In genomic region chr6:99175377-99175776, GRCm38 (mm10) we compare ENCODE assay signal across 11 mouse cellular contexts.
DNase-seq lines count a peak whose midpoint lies in the region; ATAC-seq lines count a peak whose summit lies in the region.
"Had no signal": no experiment of that assay in that cellular context is flagged by ENCODE, and none has a peak within 500 bp of the region (broad histone marks: within the 10 kb centered on the region; RNA-seq: fewer than 3 reads in every experiment).

No protein-coding gene starts in this region.

- no peak overlapping the region for H3K9ac ChIP-seq in forebrain, embryonic 11.5 days (ENCODE audit: low read length)

- no peaks in the 10 kb centered on the region for H3K36me3 ChIP-seq in forebrain, embryonic 11.5 days (ENCODE audit: control insufficient read depth, insufficient read depth, low read length)

- no peak for ATAC-seq in forebrain, embryonic 11.5 days (replicated peaks; ENCODE audit: low FRiP score)
- ATAC-seq: forebrain, embryonic 14.5 days had no signal

- 83% methylated on average over 5 of the region's 5 CpGs for WGBS in forebrain, embryonic 11.5 days

- no peak overlapping the region for H3K4me3 ChIP-seq in forebrain, embryonic 11.5 days (ENCODE audit: low read depth, low read length)

- H3K4me1 ChIP-seq in forebrain, embryonic 11.5 days (replicated peaks; ENCODE audit: control insufficient read depth, insufficient read depth, low read length) = no peaks in the 10 kb centered on the region

- H3K27ac ChIP-seq in forebrain, embryonic 11.5 days (ENCODE audit: low read depth, low read length) = no peak overlapping the region

- H3K4me2 ChIP-seq in forebrain, embryonic 11.5 days (ENCODE audit: low read depth, low read length, severe bottlenecking) = no peak overlapping the region

- no peaks in the 10 kb centered on the region for H3K27me3 ChIP-seq in forebrain, embryonic 11.5 days (ENCODE audit: control insufficient read depth, insufficient read depth, low read length)

- no peaks in the 10 kb centered on the region for H3K9me3 ChIP-seq in forebrain, embryonic 11.5 days (ENCODE audit: control insufficient read depth, low read length)

- intact Hi-C loops in heart, postnatal 36 days (cut with DNase I) = no loop called here
- intact Hi-C loops in left cerebral cortex, postnatal 14 days (cut with DNase I) = no loop called here

- peak; percentile 41 to 59 for DNase-seq in adrenal gland, adult (ENCODE audit: inconsistent age in 2 of 2, low spot score in 1 of 2)
- no peak for DNase-seq in adrenal gland, postnatal 25 days
- peak; percentile 23 to 34 for DNase-seq in adrenal gland, postnatal 36 days
- DNase-seq in heart, postnatal 36 days = peak; percentile 26 to 42
- peak; percentile 49 to 74 for DNase-seq in lung, postnatal 4 days
- no peak for DNase-seq in forebrain, embryonic 11.5 days (ENCODE audit: low spot score)
- no peak for DNase-seq in urinary bladder, postnatal 4 days (ENCODE audit: low spot score in 2 of 2)
- no peak for DNase-seq in left cerebral cortex, postnatal 14 days (ENCODE audit: low spot score in 2 of 2)
- DNase-seq: cerebellum, adult 18-20 months; kidney, adult 2 months had no signal

Comparison
In these comparisons a context has a peak if more than half of its experiments do, and no peak if none do; other contexts are left out.
1. DNase-seq: peak in adrenal gland, adult (2 of 2), adrenal gland, postnatal 36 days (2 of 2), heart, postnatal 36 days (2 of 2) and lung, postnatal 4 days (2 of 2); none in adrenal gland, postnatal 25 days (single experiment), forebrain, embryonic 11.5 days (single experiment), urinary bladder, postnatal 4 days (0 of 2) and left cerebral cortex, postnatal 14 days (0 of 2).